Mouse (Mus musculus) embryonic facial prominence, embryonic 11.5 days (tissue): ENCODE data around the gene Scaf8. TPM values are rescaled to one million over a fixed set of nuclear protein-coding genes. Genes with fewer than 3 reads are reported as not detected.

Source experiments
- ATAC-seq: fragments of 200-750 bp; cut with Nextera tagmentation; replicated peaks from 2 replicates; pipeline ENCODE4 v1.8.0; 2017; ENCODE audit warnings: low read depth; ENCODE audit not compliant: insufficient number of reproducible peaks, low FRiP score, low TSS enrichment
- DNase-seq: peaks from one replicate; pipeline ENCODE4 v3.0.0-alpha.2; 2015; ENCODE audit warnings: low spot score
- H3K27ac ChIP-seq: fragments of 300-500 bp; sonication (generic); replicated peaks from 2 replicates; pipeline ENCODE4 v1.5.1; 2014; ENCODE audit warnings: mild to moderate bottlenecking, low read depth, low read length, control low read depth
- H3K27me3 ChIP-seq: fragments of 300-500 bp; sonication (generic); 2 replicates; pipeline ENCODE4 v1.6.1; 2014; ENCODE audit warnings: mild to moderate bottlenecking, low read length, moderate library complexity, mixed read lengths; ENCODE audit not compliant: control insufficient read depth, insufficient read depth
- H3K36me3 ChIP-seq: fragments of 300-500 bp; sonication (generic); replicated peaks from 2 replicates; pipeline ENCODE4 v1.6.1; 2014; ENCODE audit warnings: low read depth, mild to moderate bottlenecking, low read length, moderate library complexity, mixed read lengths; ENCODE audit not compliant: control insufficient read depth, insufficient read depth
- H3K4me1 ChIP-seq: fragments of 300-500 bp; sonication (generic); 2 replicates; pipeline ENCODE4 v1.6.1; 2014; ENCODE audit warnings: low read length, mixed read lengths; ENCODE audit not compliant: control insufficient read depth, insufficient read depth
- H3K4me2 ChIP-seq: fragments of 300-500 bp; sonication (generic); 2 replicates; pipeline ENCODE4 v1.6.1; 2014; ENCODE audit warnings: low read depth, mild to moderate bottlenecking, control low read depth, low read length, moderate library complexity
- H3K4me3 ChIP-seq: fragments of 300-500 bp; sonication (generic); 2 replicates; pipeline ENCODE4 v1.5.1; 2014; ENCODE audit warnings: low read depth, low read length, control low read depth
- H3K9ac ChIP-seq: fragments of 300-500 bp; sonication (generic); replicated peaks from 2 replicates; pipeline ENCODE4 v1.6.1; 2014; ENCODE audit warnings: mild to moderate bottlenecking, control low read depth, low read length
- H3K9me3 ChIP-seq: fragments of 300-500 bp; sonication (generic); replicated peaks from 2 replicates; pipeline ENCODE4 v1.6.1; 2016; ENCODE audit warnings: mild to moderate bottlenecking, low read length, inconsistent platforms, mixed read lengths; ENCODE audit not compliant: control insufficient read depth
- WGBS: fragments of 180-500 bp; shearing (Covaris S2); extraction: QIAGEN DNeasy Blood & Tissue Kit; methylation state at CpG from one replicate; pipeline ENCODE4 v1.1.7; 2014; 5-methylcytosine and 5-hydroxymethylcytosine counted together
- polyA plus RNA-seq: library from polyadenylated mRNA; unstranded; fragments of >200 nt; fragmentation: Nextera tagmentation; extraction: Ambion mirVana; gene quantifications from 2 replicates; pipeline ENCODE4 v1.2.1, GENCODE M21; 2014

Gene Scaf8
- polyA plus RNA-seq, 1 experiment from 2014 or later, result 28.5 TPM

- no peaks in the 10 kb centered on the region for H3K27me3 ChIP-seq
Measured at GRCm38 (mm10) chr17:3230231-3231000, 115.6 kb downstream of the Scaf8 start.

GRCm38 (mm10) chr17:3232626-3233025 lies 117.9 kb downstream of the Scaf8 start:
- no peak overlapping the region for H3K27ac ChIP-seq
- H3K36me3 ChIP-seq, result no peaks in the 10 kb centered on the region
- 91% methylated on average over 5 of the region's 5 CpGs for WGBS
- no peaks in the 10 kb centered on the region for H3K4me1 ChIP-seq
- no peak overlapping the region for H3K9ac ChIP-seq
- H3K27me3 ChIP-seq, result no peaks in the 10 kb centered on the region
- no peak overlapping the region for H3K4me3 ChIP-seq
- H3K9me3 ChIP-seq, result no peaks in the 10 kb centered on the region
- no peak for ATAC-seq
- no peak overlapping the region for H3K4me2 ChIP-seq
- no peak for DNase-seq

More at GRCm38 (mm10) chr17:3230231-3231000, 115.6 kb downstream of the Scaf8 start:
- no peak overlapping the region for H3K4me2 ChIP-seq
- no peak overlapping the region for H3K27ac ChIP-seq
- H3K4me1 ChIP-seq, result no peaks in the 10 kb centered on the region
- DNase-seq, result peak; percentile 68
- ATAC-seq, result no peak
- H3K4me3 ChIP-seq, result no peak overlapping the region
- no peaks in the 10 kb centered on the region for H3K36me3 ChIP-seq
- H3K9ac ChIP-seq, result no peak overlapping the region
- H3K9me3 ChIP-seq, result no peaks in the 10 kb centered on the region
- 80% methylated on average over 17 of the region's 17 CpGs for whole genome bisulfite sequencing

- Histone ChIP-seq H3K9ac (no peak overlapping the region), H3K9me3 (no peaks in the 10 kb centered on the region), H3K27ac (no peak overlapping the region), H3K4me3 (no peak overlapping the region), H3K36me3 (no peaks in the 10 kb centered on the region), H3K4me2 (no peak overlapping the region), H3K27me3 (no peaks in the 10 kb centered on the region), H3K4me1 (no peaks in the 10 kb centered on the region)
- DNase-seq, result no peak
- ATAC-seq, result no peak
- 92% methylated on average over 3 of the region's 3 CpGs for WGBS
Measured at GRCm38 (mm10) chr17:3243672-3244071, 128.9 kb downstream of the Scaf8 start.

GRCm38 (mm10) chr17:3244881-3245739 lies 130.3 kb downstream of the Scaf8 start:
- Histone ChIP-seq H3K9me3 (no peaks in the 10 kb centered on the region), H3K27me3 (no peaks in the 10 kb centered on the region), H3K4me2 (no peak overlapping the region), H3K9ac (no peak overlapping the region), H3K4me1 (no peaks in the 10 kb centered on the region), H3K27ac (no peak overlapping the region), H3K36me3 (no peaks in the 10 kb centered on the region), H3K4me3 (no peak overlapping the region)
- ATAC-seq (no peak), DNase-seq (no peak)
- WGBS, result 84% methylated on average over 8 of the region's 8 CpGs

GRCm38 (mm10) chr17:3246665-3247370 lies 132.0 kb downstream of the Scaf8 start:
- H3K4me2 ChIP-seq, result no peak overlapping the region
- no peaks in the 10 kb centered on the region for H3K36me3 ChIP-seq
- no peak overlapping the region for H3K9ac ChIP-seq
- 68% methylated on average over 7 of the region's 7 CpGs for WGBS
- no peaks in the 10 kb centered on the region for H3K9me3 ChIP-seq
- H3K4me1 ChIP-seq, result no peaks in the 10 kb centered on the region
- ATAC-seq, result no peak
- no peak for DNase-seq
- no peaks in the 10 kb centered on the region for H3K27me3 ChIP-seq
- no peak overlapping the region for H3K27ac ChIP-seq
- H3K4me3 ChIP-seq, result no peak overlapping the region

Other genes with a start within 250 kb of the Scaf8 start
- gene Tiam2, start 211.6 kb downstream of the Scaf8 start, polyA plus RNA-seq, result 8.9 and 11.9 TPM in 2 replicates